Mouse (Mus musculus): ENCODE results near the gene Slc7a10.

Gene Slc7a10

GRCm38 (mm10) chr7:35146269-35146668 lies 39.9 kb upstream of the Slc7a10 start:
- Histone ChIP-seq H3K9me3 (ENCODE audit: low read length) (peaks cover 9% of the 10 kb centered on the region; the same call in 1 of the 2 replicates), H3K36me3 (ENCODE audit: insufficient read depth, low read length) (no peaks in the 10 kb centered on the region), H3K27me3 (ENCODE audit: insufficient read depth, low read length) (peaks cover 17% of the 10 kb centered on the region), H3K4me3 (replicated peaks; ENCODE audit: low read length) (no peak overlapping the region), H3K4me1 (replicated peaks; ENCODE audit: low read depth, low read length) (peaks cover 28% of the 10 kb centered on the region)
- TF ChIP-seq NANOG (IDR thresholded peaks at IDR 0.05; ENCODE audit: borderline replicate concordance, low read length) (no peak), POU5F1 (IDR thresholded peaks at IDR 0.05; ENCODE audit: borderline replicate concordance, low read length) (no peak), CTCF (conservative IDR thresholded peaks at IDR 0.05; ENCODE audit: low read length) (no peak)

DNA sequence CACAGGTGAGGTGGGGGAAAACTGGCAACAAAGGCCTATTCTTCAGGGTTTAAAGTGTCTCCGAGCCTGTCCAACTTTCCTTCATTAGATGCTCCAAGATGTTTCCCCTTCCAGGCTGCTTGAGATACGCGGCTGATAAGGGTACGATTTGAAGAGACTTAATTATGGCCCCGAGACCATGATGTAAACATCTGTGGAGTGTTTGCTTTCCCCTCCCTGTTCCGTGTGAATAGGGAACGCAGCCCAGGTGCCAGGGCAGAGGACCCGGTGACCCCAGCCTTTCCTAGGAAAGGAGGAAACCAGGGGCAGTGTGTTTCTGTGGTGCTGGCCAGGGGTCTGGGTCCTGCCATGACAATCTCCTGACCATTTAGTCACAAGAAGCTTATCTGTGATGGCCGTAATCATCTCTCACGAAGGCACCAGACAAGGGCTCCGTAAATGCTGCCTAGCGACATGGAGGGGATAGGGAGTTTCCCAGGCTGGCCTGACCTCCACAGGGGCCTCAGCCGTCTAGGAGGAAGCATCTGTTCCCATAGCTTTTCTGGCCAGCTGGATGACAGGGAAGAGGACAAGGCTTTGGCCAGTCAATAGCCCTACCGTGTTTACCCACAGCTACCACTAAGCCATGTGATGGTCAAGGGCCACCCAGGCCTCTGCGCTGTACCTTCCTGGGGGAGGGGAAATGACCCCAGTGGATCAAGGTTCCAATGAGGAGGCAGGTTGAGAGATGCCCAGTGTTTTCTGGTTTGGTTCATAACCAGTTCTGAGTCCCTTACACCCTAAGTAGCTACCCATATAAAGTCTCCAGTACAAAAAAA lies 36.4 kb upstream of the Slc7a10 start:
- Histone ChIP-seq H3K9me3 (ENCODE audit: low read length) (peaks cover 9% of the 10 kb centered on the region; the same call in 1 of the 2 replicates), H3K4me3 (replicated peaks; ENCODE audit: low read length) (no peak overlapping the region), H3K4me1 (replicated peaks; ENCODE audit: low read depth, low read length) (peaks cover 8% of the 10 kb centered on the region), H3K36me3 (ENCODE audit: insufficient read depth, low read length) (no peaks in the 10 kb centered on the region), H3K27me3 (ENCODE audit: insufficient read depth, low read length) (peaks cover 29% of the 10 kb centered on the region)
- TF ChIP-seq CTCF (conservative IDR thresholded peaks at IDR 0.05; ENCODE audit: low read length) (no peak), NANOG (IDR thresholded peaks at IDR 0.05; ENCODE audit: borderline replicate concordance, low read length) (no peak), POU5F1 (IDR thresholded peaks at IDR 0.05; ENCODE audit: borderline replicate concordance, low read length) (no peak)

DNA sequence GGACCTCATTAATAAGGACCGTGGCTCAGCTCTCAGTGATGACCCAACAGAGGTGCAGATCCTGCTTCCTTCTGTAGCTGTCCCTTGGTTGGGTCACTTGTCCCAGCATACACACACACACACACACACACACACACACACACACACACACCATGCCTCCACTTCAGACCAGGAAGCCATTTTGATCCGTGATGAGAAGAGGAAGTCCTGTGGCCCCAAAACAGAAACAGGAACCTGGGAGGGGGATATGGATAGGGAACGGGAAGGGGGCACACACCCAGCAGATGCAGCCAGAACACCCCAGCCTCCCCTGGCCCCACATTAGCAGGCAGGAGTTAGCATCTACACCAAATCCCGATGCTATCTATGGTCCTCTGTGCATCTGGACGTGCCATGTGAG lies 35.3 kb upstream of the Slc7a10 start:
- Histone ChIP-seq H3K36me3 (ENCODE audit: insufficient read depth, low read length) (no peaks in the 10 kb centered on the region), H3K4me3 (replicated peaks; ENCODE audit: low read length) (no peak overlapping the region), H3K27me3 (ENCODE audit: insufficient read depth, low read length) (peaks cover 37% of the 10 kb centered on the region), H3K9me3 (ENCODE audit: low read length) (peaks cover 1% of the 10 kb centered on the region; the same call in 1 of the 2 replicates), H3K4me1 (replicated peaks; ENCODE audit: low read depth, low read length) (peaks cover 8% of the 10 kb centered on the region)
- TF ChIP-seq POU5F1 (IDR thresholded peaks at IDR 0.05; ENCODE audit: borderline replicate concordance, low read length) (no peak), CTCF (conservative IDR thresholded peaks at IDR 0.05; ENCODE audit: low read length) (no peak), NANOG (IDR thresholded peaks at IDR 0.05; ENCODE audit: borderline replicate concordance, low read length) (no peak)

- TF ChIP-seq POU5F1 (IDR thresholded peaks at IDR 0.05; ENCODE audit: borderline replicate concordance, low read length) (no peak), CTCF (conservative IDR thresholded peaks at IDR 0.05; ENCODE audit: low read length) (no peak), NANOG (IDR thresholded peaks at IDR 0.05; ENCODE audit: borderline replicate concordance, low read length) (no peak)
- H3K27me3 ChIP-seq (ENCODE audit: insufficient read depth, low read length), result peaks cover 62% of the 10 kb centered on the region
- no peak overlapping the region for H3K4me3 ChIP-seq (replicated peaks; ENCODE audit: low read length)
- no peaks in the 10 kb centered on the region for H3K36me3 ChIP-seq (ENCODE audit: insufficient read depth, low read length)
- peaks cover 1% of the 10 kb centered on the region; the same call in 1 of the 2 replicates for H3K9me3 ChIP-seq (ENCODE audit: low read length)
- H3K4me1 ChIP-seq (replicated peaks; ENCODE audit: low read depth, low read length), result no peaks in the 10 kb centered on the region
These were observed 31.7 kb upstream of the Slc7a10 start for GRCm38 (mm10) chr7:35154449-35154848.

DNA sequence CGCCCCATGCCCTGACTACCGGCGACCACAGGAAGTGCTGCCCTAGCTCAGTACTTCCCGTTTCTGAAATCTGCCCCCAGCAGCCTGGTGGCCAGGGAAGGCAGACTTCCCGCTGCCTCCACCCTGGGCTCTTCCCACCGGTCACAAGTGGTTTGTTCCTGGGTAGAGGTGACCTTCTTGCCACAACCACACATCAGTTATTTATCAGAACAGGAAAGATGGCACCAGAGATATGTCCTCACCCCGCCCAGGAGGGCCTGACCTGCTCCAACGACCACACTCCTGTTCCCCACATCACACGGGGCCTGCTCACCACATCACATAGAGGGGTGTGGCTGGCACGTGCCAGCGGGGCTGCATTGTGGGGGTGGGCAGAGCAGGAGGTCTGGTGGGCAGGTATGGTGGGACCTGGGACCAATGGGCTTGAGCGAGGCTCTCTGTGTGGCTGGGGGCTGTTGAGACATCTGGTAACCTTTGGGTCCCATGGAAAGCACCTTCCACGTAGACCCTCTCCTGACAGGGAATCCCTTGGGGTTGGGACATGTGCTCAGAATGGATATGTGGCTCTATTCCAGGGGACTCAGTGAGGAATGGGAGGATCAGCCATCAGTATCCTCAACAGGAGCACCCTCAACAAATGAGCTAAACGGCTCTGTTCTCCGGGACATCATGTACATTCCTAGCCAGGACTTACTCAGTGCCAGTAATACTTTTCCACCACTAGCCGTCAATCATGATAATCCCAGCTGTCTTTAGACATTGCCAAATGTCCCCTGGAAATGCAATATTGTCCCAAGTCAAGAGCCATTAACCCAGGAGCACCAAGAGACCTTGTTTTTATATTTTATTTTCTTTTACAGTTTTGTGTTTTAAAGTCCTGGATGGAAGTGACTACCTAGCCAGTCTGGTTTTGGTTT lies 29.4 kb upstream of the Slc7a10 start:
- Histone ChIP-seq H3K9me3 (ENCODE audit: low read length) (peaks cover 12% of the 10 kb centered on the region; the same call in 1 of the 2 replicates), H3K27me3 (ENCODE audit: insufficient read depth, low read length) (peaks cover 69% of the 10 kb centered on the region), H3K4me1 (replicated peaks; ENCODE audit: low read depth, low read length) (no peaks in the 10 kb centered on the region), H3K36me3 (ENCODE audit: insufficient read depth, low read length) (no peaks in the 10 kb centered on the region), H3K4me3 (replicated peaks; ENCODE audit: low read length) (no peak overlapping the region)
- TF ChIP-seq POU5F1 (IDR thresholded peaks at IDR 0.05; ENCODE audit: borderline replicate concordance, low read length) (no peak), NANOG (IDR thresholded peaks at IDR 0.05; ENCODE audit: borderline replicate concordance, low read length) (no peak), CTCF (conservative IDR thresholded peaks at IDR 0.05; ENCODE audit: low read length) (no peak)

- Histone ChIP-seq H3K4me1 (replicated peaks; ENCODE audit: low read depth, low read length) (no peaks in the 10 kb centered on the region), H3K9me3 (ENCODE audit: low read length) (peaks cover 12% of the 10 kb centered on the region; the same call in 1 of the 2 replicates), H3K36me3 (ENCODE audit: insufficient read depth, low read length) (no peaks in the 10 kb centered on the region), H3K27me3 (ENCODE audit: insufficient read depth, low read length) (peaks cover 70% of the 10 kb centered on the region), H3K4me3 (replicated peaks; ENCODE audit: low read length) (no peak overlapping the region)
- TF ChIP-seq POU5F1 (IDR thresholded peaks at IDR 0.05; ENCODE audit: borderline replicate concordance, low read length) (no peak), CTCF (conservative IDR thresholded peaks at IDR 0.05; ENCODE audit: low read length) (no peak), NANOG (IDR thresholded peaks at IDR 0.05; ENCODE audit: borderline replicate concordance, low read length) (no peak)
These were observed 28.7 kb upstream of the Slc7a10 start for GRCm38 (mm10) chr7:35157512-35157911.

DNA sequence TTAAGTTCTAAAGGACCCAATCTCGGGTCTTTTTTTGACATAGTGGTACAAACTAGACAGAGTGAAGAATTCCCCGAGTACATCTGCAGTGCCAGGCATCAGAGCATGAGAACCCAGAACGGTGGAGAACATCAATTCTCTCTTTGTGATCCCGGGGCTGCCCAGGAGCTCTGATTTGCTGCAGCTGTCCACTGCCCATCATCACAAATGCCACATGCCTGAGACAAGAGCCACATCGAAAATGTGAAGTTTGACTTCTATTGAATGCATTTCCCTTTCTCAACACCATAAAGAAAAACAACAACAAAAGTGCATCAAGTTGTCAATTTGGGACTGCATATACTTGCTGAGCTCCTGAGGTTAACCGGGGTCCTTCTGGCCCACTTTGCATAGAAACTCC lies 23.7 kb upstream of the Slc7a10 start:
- H3K4me1 ChIP-seq (replicated peaks; ENCODE audit: low read depth, low read length), result peaks cover 3% of the 10 kb centered on the region
- TF ChIP-seq CTCF (conservative IDR thresholded peaks at IDR 0.05; ENCODE audit: low read length), result no peak
- TF ChIP-seq NANOG (IDR thresholded peaks at IDR 0.05; ENCODE audit: borderline replicate concordance, low read length), result no peak
- TF ChIP-seq POU5F1 (IDR thresholded peaks at IDR 0.05; ENCODE audit: borderline replicate concordance, low read length), result no peak

GRCm38 (mm10) chr7:35163600-35163999 lies 22.6 kb upstream of the Slc7a10 start:
- Histone ChIP-seq H3K4me3 (replicated peaks; ENCODE audit: low read length) (no peak overlapping the region), H3K36me3 (ENCODE audit: insufficient read depth, low read length) (no peaks in the 10 kb centered on the region)
- TF ChIP-seq POU5F1 (IDR thresholded peaks at IDR 0.05; ENCODE audit: borderline replicate concordance, low read length) (no peak), NANOG (IDR thresholded peaks at IDR 0.05; ENCODE audit: borderline replicate concordance, low read length) (no peak), CTCF (conservative IDR thresholded peaks at IDR 0.05; ENCODE audit: low read length) (no peak)

More for the DNA sequence above, 23.7 kb upstream of the Slc7a10 start:
- H3K4me3 ChIP-seq (replicated peaks; ENCODE audit: low read length), result no peak overlapping the region
- peaks cover 63% of the 10 kb centered on the region for H3K27me3 ChIP-seq (ENCODE audit: insufficient read depth, low read length)
- peaks cover 12% of the 10 kb centered on the region; the same call in 1 of the 2 replicates for H3K9me3 ChIP-seq (ENCODE audit: low read length)
- H3K36me3 ChIP-seq (ENCODE audit: insufficient read depth, low read length), result no peaks in the 10 kb centered on the region

More at GRCm38 (mm10) chr7:35163600-35163999, 22.6 kb upstream of the Slc7a10 start:
- Histone ChIP-seq H3K27me3 (ENCODE audit: insufficient read depth, low read length) (peaks cover 58% of the 10 kb centered on the region), H3K4me1 (replicated peaks; ENCODE audit: low read depth, low read length) (peaks cover 3% of the 10 kb centered on the region), H3K9me3 (ENCODE audit: low read length) (peaks cover 12% of the 10 kb centered on the region; the same call in 1 of the 2 replicates)

Data from E14TG2a.4 (cell line).